Mouse (Mus musculus): ENCODE measurements at regions not wholly inside any gene's neighbourhood (a gene's known extent, or its start where the extent isn't known, plus 50 kb on each side); places are given as distances from the start of the nearest gene placed in this dataset.
"Not testable (repeated sequence)": the region's sequence is repeated elsewhere in the genome, so short reads cannot be mapped to it uniquely, and the experiment has no call there.

GRCm38 (mm10) chr4:18788398-18788797 lies 816.9 kb upstream of the Gm12353 start:
- Histone ChIP-seq H3K27me3 (replicated peaks; ENCODE audit: insufficient read depth, low read length) (no peaks in the 10 kb centered on the region), H3K4me3 (ENCODE audit: low read depth, low read length) (no peak overlapping the region), H3K4me2 (replicated peaks; ENCODE audit: low read depth, low read length) (no peak overlapping the region), H3K9ac (replicated peaks; ENCODE audit: low read depth) (no peak overlapping the region), H3K9me3 (ENCODE audit: low read length) (no peaks in the 10 kb centered on the region), H3K4me1 (ENCODE audit: insufficient read depth, low read depth, low read length) (no peaks in the 10 kb centered on the region), H3K27ac (ENCODE audit: low read length) (no peak overlapping the region), H3K36me3 (ENCODE audit: insufficient read depth, low read length) (no peaks in the 10 kb centered on the region)
- no peak for TF ChIP-seq EP300 (IDR thresholded peaks at IDR 0.05)
- no peak for TF ChIP-seq CTCF (IDR thresholded peaks at IDR 0.05)
- DNase-seq (ENCODE audit: low spot score) (no peak), ATAC-seq (no peak)

DNA sequence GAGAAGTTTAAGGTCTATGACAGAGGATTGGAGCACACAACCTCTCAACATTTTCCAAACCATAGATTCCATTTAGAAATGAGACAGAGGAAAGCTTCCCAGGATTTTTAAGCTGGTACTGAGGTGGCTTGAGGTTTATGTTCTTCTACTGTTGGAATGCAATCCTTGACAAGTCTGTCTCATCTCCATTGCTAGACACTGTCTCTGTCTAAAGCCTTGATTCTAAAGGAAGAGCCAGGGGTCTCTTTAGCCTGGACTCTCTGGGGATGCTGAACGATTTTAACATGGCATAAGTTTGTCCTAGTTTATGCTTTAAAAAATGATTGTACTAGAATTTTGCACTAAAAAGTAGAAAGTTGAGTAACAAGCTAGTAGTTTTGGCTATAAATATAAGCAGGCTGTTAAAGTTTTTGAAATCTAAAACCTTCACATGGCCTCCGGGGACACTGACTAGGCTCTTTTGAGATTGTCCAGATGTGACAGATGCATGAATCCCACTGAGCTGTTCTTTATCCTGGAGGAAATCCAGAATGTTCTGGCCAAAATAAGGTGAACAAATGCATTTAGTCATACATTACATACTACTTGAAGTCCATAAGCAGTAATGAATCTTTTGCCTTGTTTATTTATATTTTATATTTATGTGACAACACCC lies 809.4 kb upstream of the Gm12353 start:
- H3K27ac ChIP-seq (ENCODE audit: low read length), result no peak overlapping the region
- ATAC-seq (peak; percentile 70), DNase-seq (ENCODE audit: low spot score) (peak; percentile 70)
- no peak overlapping the region for H3K4me2 ChIP-seq (replicated peaks; ENCODE audit: low read depth, low read length)
- H3K36me3 ChIP-seq (ENCODE audit: insufficient read depth, low read length), result no peaks in the 10 kb centered on the region
- no peaks in the 10 kb centered on the region for H3K4me1 ChIP-seq (ENCODE audit: insufficient read depth, low read depth, low read length)
- H3K9me3 ChIP-seq (ENCODE audit: low read length), result no peaks in the 10 kb centered on the region
- 56% methylated on average over 2 of the region's 2 CpGs for WGBS
- no peaks in the 10 kb centered on the region for H3K27me3 ChIP-seq (replicated peaks; ENCODE audit: insufficient read depth, low read length)
- no peak overlapping the region for H3K4me3 ChIP-seq (ENCODE audit: low read depth, low read length)
- TF ChIP-seq CTCF (IDR thresholded peaks at IDR 0.05) (no peak), EP300 (IDR thresholded peaks at IDR 0.05) (no peak)
- H3K9ac ChIP-seq (replicated peaks; ENCODE audit: low read depth), result no peak overlapping the region

DNA sequence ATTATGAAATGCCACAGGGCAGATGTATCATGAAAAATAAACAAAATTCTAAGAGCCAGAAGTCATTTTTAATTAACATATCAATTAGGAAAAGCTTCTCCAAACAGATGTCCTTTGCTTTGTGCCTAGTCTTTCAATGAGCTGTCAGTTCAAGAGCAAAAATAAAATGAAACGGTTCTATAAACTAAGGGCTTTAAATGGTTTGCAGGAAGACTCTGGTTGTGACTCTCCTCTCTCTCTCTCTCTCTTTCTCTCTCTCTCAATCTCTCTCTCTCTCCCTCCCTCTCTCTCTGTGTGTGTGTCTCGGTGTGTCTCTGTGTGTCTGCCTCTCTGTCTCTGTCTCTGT lies 808.9 kb upstream of the Gm12353 start:
- Histone ChIP-seq H3K4me1 (ENCODE audit: insufficient read depth, low read depth, low read length) (no peaks in the 10 kb centered on the region), H3K9ac (replicated peaks; ENCODE audit: low read depth) (no peak overlapping the region), H3K27me3 (replicated peaks; ENCODE audit: insufficient read depth, low read length) (no peaks in the 10 kb centered on the region), H3K36me3 (ENCODE audit: insufficient read depth, low read length) (no peaks in the 10 kb centered on the region), H3K9me3 (ENCODE audit: low read length) (no peaks in the 10 kb centered on the region), H3K4me3 (ENCODE audit: low read depth, low read length) (no peak overlapping the region), H3K4me2 (replicated peaks; ENCODE audit: low read depth, low read length) (no peak overlapping the region), H3K27ac (ENCODE audit: low read length) (no peak overlapping the region)
- ATAC-seq, result no peak
- TF ChIP-seq EP300 (IDR thresholded peaks at IDR 0.05), result no peak
- TF ChIP-seq CTCF (IDR thresholded peaks at IDR 0.05), result no peak
- DNase-seq (ENCODE audit: low spot score), result no peak
- WGBS, result 51% methylated on average over 2 of the region's 2 CpGs

GRCm38 (mm10) chr4:18803109-18803508 lies 802.1 kb upstream of the Gm12353 start:
- not testable (repeated sequence) for H3K4me2 ChIP-seq (replicated peaks; ENCODE audit: low read depth, low read length); ATAC-seq; H3K4me1 ChIP-seq (ENCODE audit: insufficient read depth, low read depth, low read length); H3K4me3 ChIP-seq (ENCODE audit: low read depth, low read length); H3K36me3 ChIP-seq (ENCODE audit: insufficient read depth, low read length); DNase-seq (ENCODE audit: low spot score); H3K27ac ChIP-seq (ENCODE audit: low read length); H3K9me3 ChIP-seq (ENCODE audit: low read length); H3K27me3 ChIP-seq (replicated peaks; ENCODE audit: insufficient read depth, low read length); H3K9ac ChIP-seq (replicated peaks; ENCODE audit: low read depth)
- WGBS, result 87% methylated on average over 5 of the region's 5 CpGs
